Mouse (Mus musculus) splenic B cell, adult 2 months (primary cell): ENCODE results near the gene Sypl.

Source experiments
- DNase-seq: peaks from one replicate; pipeline ENCODE4 v3.0.0-alpha.2; 2011; ENCODE audit warnings: low read depth, low spot score
- H3K27me3 ChIP-seq: 2 replicates; pipeline ENCODE4 v1.6.1; 2012; ENCODE audit warnings: mild to moderate bottlenecking, low read length, moderate library complexity, mixed read lengths; ENCODE audit not compliant: control insufficient read depth, poor library complexity, insufficient read depth, severe bottlenecking
- H3K36me3 ChIP-seq: 2 replicates; pipeline ENCODE4 v1.6.1; 2012; ENCODE audit warnings: mild to moderate bottlenecking, low read length, moderate library complexity, mixed read lengths; ENCODE audit not compliant: control insufficient read depth, poor library complexity, insufficient read depth, severe bottlenecking

The Sypl gene

GRCm38 (mm10) chr12:33003339-33003965 is 49.8 kb downstream of the Sypl start:
- DNase-seq, result no peak
- Histone ChIP-seq H3K27me3 (no peaks in the 10 kb centered on the region), H3K36me3 (no peaks in the 10 kb centered on the region)

DNA sequence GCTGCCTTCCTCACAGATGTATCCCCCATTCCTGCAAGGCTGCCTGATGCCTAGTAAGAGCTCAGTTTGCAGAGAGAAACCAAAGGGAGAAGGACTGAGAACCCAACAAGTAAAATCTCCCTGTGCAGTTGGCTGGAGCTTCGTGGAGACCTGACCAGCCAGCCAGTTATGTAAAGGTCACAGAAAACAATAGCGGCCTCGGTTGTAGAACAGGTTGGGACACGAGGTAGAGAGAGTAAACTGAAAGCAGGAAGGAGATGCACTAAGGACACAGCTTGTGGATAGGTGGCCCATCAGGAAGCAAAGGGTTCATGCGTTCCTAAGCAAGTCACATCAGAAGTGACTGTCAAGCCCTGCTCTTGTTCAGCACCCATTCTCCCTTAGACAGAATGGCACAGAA is 52.2 kb downstream of the Sypl start:
- H3K27me3 ChIP-seq, result no peaks in the 10 kb centered on the region
- no peaks in the 10 kb centered on the region for H3K36me3 ChIP-seq
- DNase-seq, result no peak

DNA sequence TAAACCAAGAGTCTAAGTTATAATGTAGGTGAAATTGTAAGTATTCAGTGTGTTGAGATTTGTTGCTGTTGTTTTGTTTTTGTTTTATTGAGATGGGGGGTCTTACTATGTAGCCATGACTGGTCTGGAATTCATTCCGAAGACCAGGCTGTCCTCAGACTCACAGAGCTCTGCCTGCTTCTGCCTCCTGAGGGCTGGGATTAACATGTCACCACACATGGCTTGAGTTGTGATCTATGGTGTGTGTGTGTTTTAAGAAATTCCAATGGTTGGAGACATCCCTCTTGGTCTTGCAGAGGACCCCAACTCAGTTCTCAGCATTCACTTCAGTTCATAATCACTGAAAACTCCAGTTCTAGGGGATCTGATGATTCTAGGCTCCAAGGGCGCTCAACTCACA is 53.5 kb downstream of the Sypl start:
- Histone ChIP-seq H3K27me3 (no peaks in the 10 kb centered on the region), H3K36me3 (no peaks in the 10 kb centered on the region)
- no peak for DNase-seq

GRCm38 (mm10) chr12:33008305-33009110 is 54.8 kb downstream of the Sypl start:
- no peak for DNase-seq
- Histone ChIP-seq H3K27me3 (no peaks in the 10 kb centered on the region), H3K36me3 (no peaks in the 10 kb centered on the region)

DNA sequence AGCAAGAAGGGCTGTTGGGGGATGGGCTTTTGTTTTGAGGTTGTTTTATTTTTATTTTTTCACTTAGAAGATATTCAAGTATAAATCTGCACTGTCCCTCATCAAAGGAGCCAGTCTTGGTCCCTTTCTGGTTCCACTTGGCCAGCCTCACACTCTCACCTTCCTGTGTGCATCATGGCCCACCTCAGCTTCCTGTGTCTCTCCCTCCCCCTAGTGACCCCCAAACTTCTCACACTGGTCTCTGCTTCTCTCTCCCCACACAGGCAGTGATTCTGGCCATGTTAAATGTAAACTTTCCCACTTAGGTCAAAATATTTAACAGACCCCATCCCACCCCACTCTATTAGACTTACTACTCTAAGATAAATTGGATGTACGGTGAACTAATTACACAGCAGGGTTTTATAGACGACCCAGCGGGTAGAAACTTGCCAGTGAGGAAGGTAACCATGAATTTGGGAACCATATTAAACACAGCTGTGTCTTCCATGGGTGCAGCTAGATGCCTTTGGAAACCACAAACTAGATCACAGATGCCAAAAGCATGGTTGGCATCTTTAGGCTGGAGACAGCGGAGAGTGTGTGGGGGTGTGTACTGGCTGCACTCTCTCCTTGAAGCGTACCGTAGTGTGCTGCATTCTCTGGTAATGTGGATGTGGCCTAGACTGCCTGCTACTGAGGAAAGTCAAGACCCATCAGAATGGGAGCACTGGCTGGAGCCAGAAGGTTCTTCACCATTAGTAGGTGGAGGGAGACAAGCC is 55.7 kb downstream of the Sypl start:
- no peak for DNase-seq
- Histone ChIP-seq H3K36me3 (no peaks in the 10 kb centered on the region), H3K27me3 (no peaks in the 10 kb centered on the region)

GRCm38 (mm10) chr12:33010026-33010425 is 56.3 kb downstream of the Sypl start:
- H3K27me3 ChIP-seq, result no peaks in the 10 kb centered on the region
- DNase-seq, result peak; percentile 85
- no peaks in the 10 kb centered on the region for H3K36me3 ChIP-seq

- Histone ChIP-seq H3K27me3 (no peaks in the 10 kb centered on the region), H3K36me3 (no peaks in the 10 kb centered on the region)
- DNase-seq, result no peak
These were observed 60.5 kb downstream of the Sypl start for GRCm38 (mm10) chr12:33014050-33014796.

GRCm38 (mm10) chr12:33015103-33015502 is 61.4 kb downstream of the Sypl start:
- H3K27me3 ChIP-seq, result no peaks in the 10 kb centered on the region
- no peaks in the 10 kb centered on the region for H3K36me3 ChIP-seq
- DNase-seq, result no peak

DNA sequence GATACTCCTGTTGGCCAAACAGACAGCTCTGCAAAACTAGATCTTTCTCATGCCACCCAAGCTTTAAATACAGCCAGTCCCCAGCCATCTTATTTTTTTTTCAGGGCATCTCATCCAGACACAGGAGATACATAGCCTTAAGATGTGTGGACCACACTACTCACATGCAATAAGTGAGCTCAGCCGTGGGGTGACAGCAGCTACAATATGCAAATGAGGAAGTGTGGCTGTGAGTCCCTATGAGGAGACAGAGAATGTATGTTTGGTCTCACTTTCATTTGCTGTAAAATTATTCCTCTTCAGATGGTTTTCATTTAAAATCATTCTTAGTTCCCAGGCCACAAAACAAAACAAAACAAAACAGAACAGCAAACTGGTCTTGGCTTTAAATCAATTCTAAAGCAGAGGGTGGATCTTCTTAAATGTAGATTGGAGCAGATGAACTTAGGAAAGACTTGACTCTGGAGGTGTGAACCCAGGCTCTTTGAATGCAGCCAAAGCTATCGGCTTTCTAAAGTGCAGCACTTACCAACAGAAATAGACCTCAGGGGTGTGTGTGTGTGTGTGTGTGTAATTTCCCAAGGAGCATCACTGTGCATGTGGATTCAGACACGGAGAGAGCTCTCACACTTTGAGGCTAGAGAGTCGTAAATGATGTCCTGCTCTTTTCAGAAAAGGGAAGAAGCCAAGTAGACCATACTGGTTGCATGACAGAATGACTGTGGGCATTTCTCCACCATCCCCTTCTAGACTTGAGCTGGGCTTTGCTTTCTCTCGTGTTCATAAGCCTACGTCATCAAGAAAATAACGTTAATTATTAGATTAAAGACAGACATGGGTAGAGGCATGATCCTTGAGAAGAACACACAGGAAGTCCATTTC is 63.4 kb downstream of the Sypl start:
- Histone ChIP-seq H3K27me3 (no peaks in the 10 kb centered on the region), H3K36me3 (no peaks in the 10 kb centered on the region)
- peak; percentile 68 for DNase-seq

DNA sequence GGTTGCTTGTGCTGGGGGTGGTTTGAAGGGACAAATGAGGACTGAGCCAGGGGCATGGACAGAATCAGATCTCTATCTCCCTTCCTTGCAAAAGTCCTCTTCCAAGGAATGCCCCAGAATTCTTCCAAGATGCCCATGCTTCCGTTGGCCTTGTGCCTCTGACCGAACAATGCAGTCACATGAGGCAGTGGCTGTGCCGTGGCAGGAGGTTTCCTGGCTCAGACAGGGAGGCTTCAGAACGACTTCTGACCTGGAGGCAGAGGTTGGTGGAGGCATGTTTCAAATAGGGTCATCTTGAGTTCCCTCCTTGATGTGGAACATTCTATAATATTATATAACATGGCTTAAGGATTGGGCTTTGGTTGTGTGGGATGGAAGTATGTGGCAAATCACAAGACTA is 64.9 kb downstream of the Sypl start:
- DNase-seq, result no peak
- Histone ChIP-seq H3K27me3 (no peaks in the 10 kb centered on the region), H3K36me3 (no peaks in the 10 kb centered on the region)

DNA sequence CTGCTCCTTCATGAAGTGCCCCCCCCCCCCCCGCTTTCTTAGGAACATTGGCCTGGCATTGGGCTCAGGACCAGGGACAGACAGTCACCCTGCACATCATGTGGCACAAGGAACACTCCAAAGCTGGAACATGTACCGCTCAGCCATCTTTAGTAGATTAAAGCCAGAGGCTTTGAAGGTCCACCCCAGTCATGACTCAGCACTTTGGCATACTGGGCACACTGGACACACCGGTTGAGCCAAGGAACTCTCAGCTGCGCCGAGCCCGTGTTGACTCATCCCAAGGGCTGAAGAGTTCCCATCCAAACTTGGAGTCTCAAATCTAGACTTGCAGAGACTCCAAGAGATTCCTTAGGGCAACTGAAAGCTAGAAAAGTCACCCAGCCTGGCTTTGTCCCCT is 66.3 kb downstream of the Sypl start:
- no peak for DNase-seq
- no peaks in the 10 kb centered on the region for H3K36me3 ChIP-seq
- no peaks in the 10 kb centered on the region for H3K27me3 ChIP-seq

DNA sequence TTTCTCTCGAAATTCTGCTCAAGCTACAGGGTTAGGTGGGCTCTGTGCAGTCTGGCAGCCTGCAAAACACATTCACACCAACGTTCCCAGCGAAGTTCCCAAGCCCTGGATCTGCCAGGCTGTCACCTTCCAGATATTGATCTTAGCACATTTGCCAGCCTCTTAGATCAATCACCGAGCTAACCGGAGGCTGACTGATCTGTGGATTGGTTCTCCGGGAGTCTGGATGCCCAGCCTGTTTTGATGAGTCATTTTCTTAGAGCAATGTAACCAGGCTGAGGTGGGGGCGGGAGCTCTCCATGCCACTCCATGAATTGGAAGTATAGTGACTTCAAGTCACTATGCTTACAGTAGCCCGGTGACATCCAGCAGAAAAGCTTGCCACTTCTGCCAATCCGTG is 67.4 kb downstream of the Sypl start:
- no peak for DNase-seq
- H3K36me3 ChIP-seq, result no peaks in the 10 kb centered on the region
- H3K27me3 ChIP-seq, result no peaks in the 10 kb centered on the region

DNA sequence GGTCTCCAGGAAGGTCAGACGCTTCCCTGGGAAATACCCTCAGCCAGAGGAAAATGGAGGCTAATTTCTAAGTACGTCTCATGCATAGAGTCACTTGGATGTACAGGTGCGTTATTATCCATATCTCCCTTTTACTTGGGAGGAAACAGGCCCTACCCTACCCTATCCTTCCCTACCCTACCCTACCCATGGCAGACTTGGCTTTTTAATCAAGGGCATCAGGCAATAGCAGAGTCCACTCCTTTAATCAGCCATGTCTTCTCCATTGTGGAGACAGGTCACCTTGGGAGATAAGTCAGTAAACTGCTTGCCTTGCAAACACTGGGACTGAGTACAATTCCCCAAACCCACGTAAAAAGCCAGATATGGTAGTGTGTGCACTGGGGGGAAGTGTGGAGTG is 68.1 kb downstream of the Sypl start:
- H3K36me3 ChIP-seq, result no peaks in the 10 kb centered on the region
- DNase-seq, result no peak
- H3K27me3 ChIP-seq, result no peaks in the 10 kb centered on the region

- no peak for DNase-seq
- no peaks in the 10 kb centered on the region for H3K36me3 ChIP-seq
- H3K27me3 ChIP-seq, result no peaks in the 10 kb centered on the region
These were observed 70.8 kb downstream of the Sypl start for GRCm38 (mm10) chr12:33024524-33024923.
